Mouse (Mus musculus) cerebellum, adult 2 months (tissue): ENCODE results near the gene BC003965. TPM values are rescaled to one million over a fixed set of nuclear protein-coding genes. Genes with fewer than 3 reads are reported as not detected.
A peak's percentile ranks its signal among the peaks of the same experiment; 100 is the strongest.

Source experiments
- DNase-seq, 2 experiments: peaks; one replicate each; pipeline ENCODE4 v3.0.0; 2021
- H3K27ac ChIP-seq: fragments of 200-500 bp; 2 replicates; pipeline ENCODE4 v1.5.1; 2012; ENCODE audit warnings: low read length, control low read depth, inconsistent platforms; ENCODE audit not compliant: insufficient read depth
- H3K27me3 ChIP-seq: fragments of 200-500 bp; 2 replicates; pipeline ENCODE4 v1.6.1; 2012; ENCODE audit warnings: inconsistent platforms, mild to moderate bottlenecking, low read length, moderate library complexity; ENCODE audit not compliant: control insufficient read depth, insufficient read depth
- H3K4me1 ChIP-seq: fragments of 200-500 bp; 2 replicates; pipeline ENCODE4 v1.6.1; 2011; ENCODE audit warnings: low read length; ENCODE audit not compliant: control insufficient read depth, insufficient read depth
- H3K4me3 ChIP-seq: fragments of 200-500 bp; replicated peaks from 2 replicates; pipeline ENCODE3; 2011; ENCODE audit warnings: mild to moderate bottlenecking, low read depth, low read length, control low read depth; ENCODE audit not compliant: insufficient read depth
- CTCF ChIP-seq: fragments of 200-500 bp; IDR thresholded peaks from 2 replicates; pipeline ENCODE4 v1.5.1; 2011; ENCODE audit warnings: low read depth, mild to moderate bottlenecking, control low read depth, low read length, moderate library complexity, borderline replicate concordance; ENCODE audit not compliant: insufficient read depth
- POLR2A ChIP-seq: fragments of 200-500 bp; IDR thresholded peaks from 2 replicates; pipeline ENCODE4 v1.6.1; 2011; ENCODE audit warnings: low read length, control low read depth, borderline replicate concordance; ENCODE audit not compliant: insufficient read depth
- WGBS: fragments of 180-500 bp; shearing (Covaris S2); methylation state at CpG from one replicate; pipeline ENCODE4 v1.1.7; 2018; 5-methylcytosine and 5-hydroxymethylcytosine counted together
- polyA plus RNA-seq: library from polyadenylated mRNA; depleted of rRNA; stranded (reverse); fragments of >200 nt; gene quantifications from 2 replicates; pipeline ENCODE4 v1.2.3, GENCODE M21; 2012

BC003965 gene
- polyA plus RNA-seq, 1 experiment: 23.4 TPM

- Histone ChIP-seq H3K27me3 (no peaks in the 10 kb centered on the region), H3K4me1 (peaks cover 9% of the 10 kb centered on the region), H3K4me3 (no peak overlapping the region), H3K27ac (no peak overlapping the region)
- no peak for DNase-seq
- TF ChIP-seq POLR2A (no peak), CTCF (no peak)
- WGBS: 90% methylated on average over 2 of the region's 2 CpGs
These were observed 14.6 kb upstream of the BC003965 start for GRCm38 (mm10) chr17:25169706-25170105.

- TF ChIP-seq CTCF (no peak), POLR2A (no peak)
- Histone ChIP-seq H3K27ac (no peak overlapping the region), H3K27me3 (no peaks in the 10 kb centered on the region), H3K4me1 (peaks cover 9% of the 10 kb centered on the region), H3K4me3 (no peak overlapping the region)
- no peak for DNase-seq
- 74% methylated on average over 3 of the region's 3 CpGs for WGBS
These were observed 11.8 kb upstream of the BC003965 start for GRCm38 (mm10) chr17:25172558-25172957.

- Histone ChIP-seq H3K4me3 (no peak within 1 kb of the TSS), H3K27me3 (no peaks in the 10 kb centered on the region), H3K4me1 (no peaks in the 10 kb centered on the region), H3K27ac (no peak within 1 kb of the TSS)
- WGBS: 32% methylated on average over 9 of the region's 9 CpGs
- TF ChIP-seq POLR2A (no peak), CTCF (no peak)
- DNase-seq: no peak
These were observed 8.9 kb upstream of the BC003965 start, which contains the start of gene Gm38655 for GRCm38 (mm10) chr17:25175411-25175810. Gene Gm38655, minus strand, starts transcription at chr17:25175471.

- peak overlapping the region; percentile 42 for H3K27ac ChIP-seq
- TF ChIP-seq POLR2A (no peak), CTCF (peak; percentile 53; the same call in 1 of the 2 replicates)
- H3K4me3 ChIP-seq: peak overlapping the region; percentile 8
- H3K27me3 ChIP-seq: no peaks in the 10 kb centered on the region
- peaks cover 9% of the 10 kb centered on the region; the same call in 1 of the 2 replicates for H3K4me1 ChIP-seq
- DNase-seq: peak in 1 of 2 experiments; percentile 30
These were observed 1.1 kb upstream of the BC003965 start for GRCm38 (mm10) chr17:25183232-25183631.

- DNase-seq: no peak
- 8% methylated on average over 17 of the region's 17 CpGs for WGBS
- Histone ChIP-seq H3K27me3 (no peaks in the 10 kb centered on the region), H3K4me3 (peak overlapping the region; percentile 81), H3K27ac (no peak overlapping the region), H3K4me1 (peaks cover 9% of the 10 kb centered on the region; the same call in 1 of the 2 replicates)
- no peak for TF ChIP-seq POLR2A
- TF ChIP-seq CTCF: no peak
These were observed 607 bp downstream of the BC003965 start for GRCm38 (mm10) chr17:25184961-25185360.

- peaks cover 12% of the 10 kb centered on the region for H3K4me1 ChIP-seq
- H3K27me3 ChIP-seq: no peaks in the 10 kb centered on the region
- H3K4me3 ChIP-seq: peak overlapping the region; percentile 84
- peak in 1 of 2 experiments; percentile 13 for DNase-seq
- WGBS: 5% methylated on average over 11 of the region's 11 CpGs
- TF ChIP-seq CTCF: no peak
- no peak for TF ChIP-seq POLR2A
- H3K27ac ChIP-seq: no peak overlapping the region
These were observed 3.4 kb downstream of the BC003965 start for GRCm38 (mm10) chr17:25187784-25188149.

- H3K27ac ChIP-seq: peak within 1 kb of the TSS; percentile 82
- H3K4me1 ChIP-seq: peaks cover 7% of the 10 kb centered on the region
- peak; percentile 59 to 69 for DNase-seq
- H3K4me3 ChIP-seq: peak within 1 kb of the TSS; percentile 84
- no peaks in the 10 kb centered on the region for H3K27me3 ChIP-seq
- TF ChIP-seq POLR2A (0 out of 2 replicates have a peak, but pooled peaks have one; percentile 23), CTCF (no peak)
- WGBS: 1% methylated on average over 104 of the region's 104 CpGs
These were observed 4.0 kb downstream of the BC003965 start, which contains the start of gene Unkl for GRCm38 (mm10) chr17:25188150-25189031. Gene Unkl, plus strand, starts transcription at chr17:25188397.

GRCm38 (mm10) chr17:25189091-25189490 is 4.7 kb downstream of the BC003965 start:
- peak in 1 of 2 experiments; percentile 16 for DNase-seq
- Histone ChIP-seq H3K4me1 (peaks cover 7% of the 10 kb centered on the region), H3K4me3 (peak overlapping the region; percentile 84), H3K27ac (peak overlapping the region; percentile 82), H3K27me3 (no peaks in the 10 kb centered on the region)
- TF ChIP-seq CTCF (no peak), POLR2A (no peak)
- 4% methylated on average over 16 of the region's 16 CpGs for WGBS
